Mouse (Mus musculus): ENCODE measurements around the gene Boc.

The Boc gene

DNA sequence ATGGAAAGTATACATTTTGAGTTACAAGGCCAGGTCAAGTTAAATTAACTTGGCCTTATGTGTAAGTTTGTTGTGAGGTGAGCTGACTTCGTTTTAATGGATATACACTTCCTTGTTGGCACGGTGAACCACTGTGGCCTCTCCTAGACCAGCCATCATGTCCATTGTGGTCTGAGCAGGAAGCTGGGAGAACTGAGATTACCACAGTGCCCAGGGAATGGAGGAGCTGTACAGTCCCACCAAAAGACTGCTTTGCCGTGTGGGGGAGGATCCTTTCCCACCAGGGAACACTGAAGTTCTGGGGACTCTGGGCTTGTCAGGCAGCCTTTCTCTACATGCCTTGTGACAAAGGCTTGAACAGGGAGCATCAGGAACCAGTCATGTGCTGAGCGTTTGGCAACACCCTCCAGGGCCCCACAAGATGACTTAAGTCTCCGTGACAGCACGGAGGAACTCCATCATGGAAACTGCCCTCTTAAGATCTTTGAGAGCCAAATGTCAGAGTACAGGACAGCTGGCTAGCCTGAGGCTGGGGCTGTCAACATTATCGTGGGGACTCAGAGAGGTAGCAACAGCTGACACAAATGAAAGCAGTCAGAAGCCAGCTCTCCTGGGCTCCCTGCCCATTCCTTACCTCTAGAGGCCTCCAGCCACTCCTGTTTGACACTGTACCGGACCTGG, 55.7 kb downstream of the Boc start:
- in situ Hi-C loops (cut with MboI; ENCODE audit: low pct_unique_long_range_greater_than_20kb in 1 of 2, low sequenced_read_pairs in 2 of 2, unreplicated experiment in 1 of 2): no loop called here

GRCm38 (mm10) chr16:44502325-44502724, 56.4 kb downstream of the Boc start:
- in situ Hi-C loops (cut with MboI; ENCODE audit: low pct_unique_long_range_greater_than_20kb in 1 of 2, low sequenced_read_pairs in 2 of 2, unreplicated experiment in 1 of 2): no loop called here

DNA sequence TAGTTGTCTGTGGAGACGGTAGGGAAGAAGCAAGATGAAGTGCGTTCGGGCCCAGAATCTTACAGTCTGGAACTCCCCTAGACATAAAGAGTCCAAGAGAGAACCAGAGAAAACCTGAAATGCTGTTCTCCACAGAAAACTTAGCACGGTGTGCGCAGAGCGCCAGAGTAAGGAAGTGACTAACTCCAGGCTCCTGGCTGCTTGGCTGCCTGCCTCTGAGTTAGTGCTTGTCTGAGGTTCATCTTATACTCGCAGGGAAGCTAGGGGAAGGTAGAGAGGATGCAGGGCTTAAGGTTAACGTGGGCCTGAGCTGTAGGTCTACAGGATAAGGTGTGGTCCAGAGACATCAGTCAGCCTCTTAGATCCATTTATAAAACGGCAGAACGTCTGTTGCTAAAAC, 56.9 kb downstream of the Boc start:
- in situ Hi-C loops (cut with MboI; ENCODE audit: low pct_unique_long_range_greater_than_20kb in 1 of 2, low sequenced_read_pairs in 2 of 2, unreplicated experiment in 1 of 2): no loop called here

GRCm38 (mm10) chr16:44498447-44498846, 60.2 kb downstream of the Boc start:
- in situ Hi-C loops (cut with MboI; ENCODE audit: low pct_unique_long_range_greater_than_20kb in 1 of 2, low sequenced_read_pairs in 2 of 2, unreplicated experiment in 1 of 2): loop anchor here in 1 of 2 experiments (25.0 kb wide), 1 partner anchor 589 kb away; the partner anchor contains the start of gene Ccdc80

DNA sequence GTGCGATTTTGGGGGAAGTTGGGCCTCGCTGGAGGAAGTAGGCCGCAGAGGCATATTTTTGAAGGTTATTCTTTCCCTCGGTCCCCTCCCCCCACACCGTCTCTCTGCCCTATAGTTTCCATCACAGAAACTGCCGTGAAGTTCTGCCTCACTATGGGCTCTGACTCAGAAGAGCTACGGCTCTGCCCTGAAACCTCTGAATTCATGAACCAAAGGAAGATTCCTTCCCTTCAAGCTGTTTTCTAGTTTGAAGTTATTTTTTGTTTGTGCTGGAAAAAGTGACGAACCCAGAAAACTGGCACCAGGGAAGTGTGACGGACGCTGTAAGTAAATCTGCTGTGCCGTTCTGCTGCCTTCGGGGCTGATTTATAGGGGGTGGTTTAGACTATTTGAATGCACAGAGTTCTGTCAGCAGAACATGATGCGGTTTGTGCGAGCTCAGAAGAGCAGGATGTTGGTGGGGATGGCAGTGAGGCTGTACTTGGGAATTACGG, 61.7 kb downstream of the Boc start:
- in situ Hi-C loops (cut with MboI; ENCODE audit: low pct_unique_long_range_greater_than_20kb in 1 of 2, low sequenced_read_pairs in 2 of 2, unreplicated experiment in 1 of 2): loop anchor here in 1 of 2 experiments (25.0 kb wide), 1 partner anchor 590 kb away; the partner anchor contains the start of gene Ccdc80

DNA sequence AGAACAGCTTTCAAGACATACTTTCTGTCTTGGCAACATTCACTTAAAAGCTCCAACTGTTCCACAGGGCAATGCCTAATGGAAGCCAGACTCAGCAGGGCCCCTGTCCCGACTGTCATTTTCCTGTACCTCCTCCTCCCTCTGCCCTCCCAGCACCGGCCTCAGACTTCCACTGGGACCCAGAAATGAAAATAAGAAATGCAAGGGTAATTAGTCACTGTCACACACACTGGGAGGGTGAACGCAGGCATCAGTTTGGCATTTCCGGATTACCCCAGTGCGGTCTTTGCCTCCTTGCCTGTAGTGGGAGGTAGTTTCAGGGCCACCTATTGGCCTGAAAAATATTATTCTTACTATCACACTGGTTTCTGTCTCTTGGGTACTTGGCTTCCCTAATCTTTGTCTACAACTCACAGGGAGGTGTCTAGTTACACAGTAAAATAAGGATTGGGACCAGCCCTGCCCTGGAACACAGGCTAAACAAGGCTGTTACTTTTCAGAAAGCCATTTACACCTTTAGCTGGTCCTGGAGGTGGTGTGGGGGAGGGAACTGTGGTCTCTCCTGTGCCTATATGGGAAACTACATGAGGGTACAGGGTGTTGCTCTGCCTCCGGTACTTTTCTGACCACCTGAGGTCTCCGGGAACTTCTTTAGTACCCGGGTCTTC, 64.1 kb downstream of the Boc start:
- in situ Hi-C loops (cut with MboI; ENCODE audit: low pct_unique_long_range_greater_than_20kb in 1 of 2, low sequenced_read_pairs in 2 of 2, unreplicated experiment in 1 of 2): loop anchor here in 1 of 2 experiments (25.0 kb wide), 1 partner anchor 593 kb away; the partner anchor contains the start of gene Ccdc80

DNA sequence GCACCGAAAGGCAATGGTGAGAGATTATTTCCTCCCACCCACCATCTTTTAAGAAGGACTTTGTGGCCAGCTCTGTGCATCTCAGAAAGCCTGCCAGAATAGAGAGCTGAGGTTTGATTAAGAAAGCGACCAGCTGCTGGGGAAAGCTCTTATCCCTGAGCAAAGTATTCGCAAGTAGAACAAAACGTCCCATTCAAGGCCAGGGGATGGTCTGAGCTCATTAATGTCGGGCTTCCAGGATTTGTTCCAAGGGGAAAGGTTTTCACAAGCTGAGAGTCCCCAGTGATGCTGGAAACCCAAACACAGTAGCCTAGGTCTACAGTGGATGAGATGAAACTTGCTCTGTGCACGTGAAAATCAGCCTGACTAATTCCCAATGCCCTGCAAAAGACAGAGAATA, 64.8 kb downstream of the Boc start:
- in situ Hi-C loops (cut with MboI; ENCODE audit: low pct_unique_long_range_greater_than_20kb in 1 of 2, low sequenced_read_pairs in 2 of 2, unreplicated experiment in 1 of 2): loop anchor here in 1 of 2 experiments (25.0 kb wide), 1 partner anchor 593 kb away; the partner anchor contains the start of gene Ccdc80

DNA sequence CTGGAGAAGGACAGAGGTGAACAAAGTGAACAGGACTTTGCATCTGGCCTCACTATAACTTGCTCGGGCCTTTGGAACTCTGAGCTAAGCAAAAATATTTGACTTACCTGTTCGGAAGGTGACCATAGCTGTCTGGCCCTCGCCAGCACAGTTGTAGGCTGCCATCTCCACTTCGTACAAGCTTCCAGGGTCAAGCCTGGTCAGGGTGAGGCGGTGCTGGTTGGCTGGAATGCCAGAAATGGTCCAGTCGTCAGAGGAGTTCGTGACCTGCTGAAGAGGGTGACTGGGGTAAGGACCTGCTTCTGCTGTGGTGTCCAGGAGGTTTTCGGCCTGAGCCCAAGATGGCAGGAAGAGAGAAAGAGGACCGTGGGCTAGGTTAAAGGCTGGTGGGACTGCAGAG, 66.0 kb downstream of the Boc start:
- in situ Hi-C loops (cut with MboI; ENCODE audit: low pct_unique_long_range_greater_than_20kb in 1 of 2, low sequenced_read_pairs in 2 of 2, unreplicated experiment in 1 of 2): loop anchor here in 1 of 2 experiments (25.0 kb wide), 1 partner anchor 595 kb away; the partner anchor contains the start of gene Ccdc80

DNA sequence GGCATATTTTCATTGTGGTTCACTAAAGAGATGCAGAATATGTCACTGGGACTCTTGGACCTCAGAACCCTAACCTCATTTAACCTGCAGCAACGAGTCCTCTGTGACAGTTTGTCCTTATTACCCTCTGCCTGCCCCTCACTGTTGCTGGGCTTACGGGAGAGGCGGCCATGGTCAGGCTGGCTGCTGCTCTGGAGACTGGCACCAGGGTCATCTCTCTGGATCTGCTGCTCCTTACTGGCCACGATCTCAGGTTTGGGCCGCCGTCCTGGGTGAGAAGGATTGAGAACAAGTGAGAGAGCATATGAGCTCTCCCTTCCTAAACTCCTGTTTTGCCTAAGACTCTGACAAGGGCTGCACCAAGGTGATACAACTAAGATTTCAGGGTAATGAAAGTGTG, 66.5 kb downstream of the Boc start:
- in situ Hi-C loops (cut with MboI; ENCODE audit: low pct_unique_long_range_greater_than_20kb in 1 of 2, low sequenced_read_pairs in 2 of 2, unreplicated experiment in 1 of 2): loop anchor here in 1 of 2 experiments (25.0 kb wide), 1 partner anchor 595 kb away; the partner anchor contains the start of gene Ccdc80

- in situ Hi-C loops (cut with MboI; ENCODE audit: low pct_unique_long_range_greater_than_20kb in 1 of 2, low sequenced_read_pairs in 2 of 2, unreplicated experiment in 1 of 2): loop anchor here in 1 of 2 experiments (25.0 kb wide), 1 partner anchor 596 kb away; the partner anchor contains the start of gene Ccdc80
Observed at GRCm38 (mm10) chr16:44491051-44491450, 67.6 kb downstream of the Boc start.

DNA sequence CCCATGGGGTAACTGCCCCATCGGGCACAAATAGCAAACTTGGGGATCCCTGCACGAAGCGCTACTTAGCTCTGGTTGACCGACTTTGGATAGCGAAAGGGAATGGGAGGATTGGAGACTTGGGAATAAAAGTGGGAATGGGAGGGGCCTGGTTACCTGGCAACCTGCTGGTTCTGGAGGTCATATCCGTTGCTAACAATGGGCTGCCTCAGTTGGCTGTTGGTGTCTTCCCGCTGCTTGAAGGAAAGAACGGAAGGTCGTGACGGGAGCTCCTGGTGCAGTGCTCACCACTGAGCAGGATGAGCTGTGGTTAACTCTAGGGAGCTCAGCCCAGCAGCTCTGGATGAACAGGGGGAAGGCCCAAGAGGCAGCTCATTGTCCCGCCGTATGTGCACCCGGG, 71.5 kb downstream of the Boc start:
- in situ Hi-C loops (cut with MboI; ENCODE audit: low pct_unique_long_range_greater_than_20kb in 1 of 2, low sequenced_read_pairs in 2 of 2, unreplicated experiment in 1 of 2): loop anchor here (10.0 to 25.0 kb wide), 2 partner anchors 208 to 600 kb away; partner anchors contain the start of gene Ccdc80 (in 1 of the 2)

DNA sequence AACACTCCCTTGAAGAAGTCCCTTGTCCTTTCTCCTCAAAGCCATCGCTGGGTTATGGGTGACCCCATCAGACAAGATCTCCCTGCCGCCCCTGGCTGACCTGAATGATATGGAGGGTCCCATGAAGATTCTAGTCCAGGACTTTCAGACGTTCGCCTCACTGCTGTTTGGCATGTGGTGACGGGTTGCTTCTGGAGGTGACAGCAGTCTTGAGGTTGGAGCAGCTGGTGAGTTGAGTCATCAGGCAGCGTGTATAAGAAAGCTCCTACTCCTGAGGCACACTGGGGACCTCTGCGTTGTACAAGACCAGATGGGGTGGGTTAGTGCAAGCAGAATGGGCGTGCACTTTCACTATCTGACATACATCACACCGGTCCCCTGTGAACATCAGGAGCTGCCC, 72.1 kb downstream of the Boc start:
- in situ Hi-C loops (cut with MboI; ENCODE audit: low pct_unique_long_range_greater_than_20kb in 1 of 2, low sequenced_read_pairs in 2 of 2, unreplicated experiment in 1 of 2): loop anchor here (10.0 to 25.0 kb wide), 2 partner anchors 208 to 601 kb away; partner anchors contain the start of gene Ccdc80 (in 1 of the 2)

GRCm38 (mm10) chr16:44485691-44486090, 73.0 kb downstream of the Boc start:
- in situ Hi-C loops (cut with MboI; ENCODE audit: low pct_unique_long_range_greater_than_20kb in 1 of 2, low sequenced_read_pairs in 2 of 2, unreplicated experiment in 1 of 2): loop anchor here (10.0 to 25.0 kb wide), 2 partner anchors 209 to 602 kb away; partner anchors contain the start of gene Ccdc80 (in 1 of the 2)

- in situ Hi-C loops (cut with MboI; ENCODE audit: low pct_unique_long_range_greater_than_20kb in 1 of 2, low sequenced_read_pairs in 2 of 2, unreplicated experiment in 1 of 2): loop anchor here (10.0 to 25.0 kb wide), 2 partner anchors 210 to 602 kb away; partner anchors contain the start of gene Ccdc80 (in 1 of the 2)
Observed at GRCm38 (mm10) chr16:44484831-44485230, 73.9 kb downstream of the Boc start.

DNA sequence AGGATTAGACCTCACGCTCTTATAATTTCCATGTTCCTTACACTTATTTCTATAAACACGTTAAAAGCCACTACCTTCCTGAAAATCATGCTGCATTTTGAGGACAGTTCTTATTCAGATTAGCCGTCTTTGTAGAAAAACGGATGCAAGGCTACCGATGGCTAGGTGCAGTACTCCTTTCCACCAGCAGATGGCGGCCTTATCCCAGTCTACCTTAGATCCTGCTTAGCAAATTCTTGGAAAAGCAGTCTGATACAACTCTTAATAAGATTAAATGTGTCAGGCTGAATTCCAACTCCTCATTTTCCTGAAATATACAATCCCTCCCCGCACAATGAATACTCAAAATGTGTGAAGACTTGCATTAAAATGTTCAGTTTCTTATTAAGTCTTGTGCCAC, 74.6 kb downstream of the Boc start:
- in situ Hi-C loops (cut with MboI; ENCODE audit: low pct_unique_long_range_greater_than_20kb in 1 of 2, low sequenced_read_pairs in 2 of 2, unreplicated experiment in 1 of 2): loop anchor here (10.0 to 25.0 kb wide), 2 partner anchors 211 to 603 kb away; partner anchors contain the start of gene Ccdc80 (in 1 of the 2)

- in situ Hi-C loops (cut with MboI; ENCODE audit: low pct_unique_long_range_greater_than_20kb in 1 of 2, low sequenced_read_pairs in 2 of 2, unreplicated experiment in 1 of 2): loop anchor here (10.0 to 25.0 kb wide), 2 partner anchors 213 to 605 kb away; partner anchors contain the start of gene Ccdc80 (in 1 of the 2)
Observed at GRCm38 (mm10) chr16:44481599-44482593, 76.8 kb downstream of the Boc start.

GRCm38 (mm10) chr16:44480616-44481015, 78.1 kb downstream of the Boc start:
- in situ Hi-C loops (cut with MboI; ENCODE audit: low pct_unique_long_range_greater_than_20kb in 1 of 2, low sequenced_read_pairs in 2 of 2, unreplicated experiment in 1 of 2): loop anchor here (10.0 to 25.0 kb wide), 2 partner anchors 214 to 607 kb away; partner anchors contain the start of gene Ccdc80 (in 1 of the 2)
